Mouse (Mus musculus) erythroblast, embryonic 14.5 days (primary cell): Measurements from ENCODE around the gene Map3k3. TPM values are rescaled to one million over a fixed set of nuclear protein-coding genes. Genes with fewer than 3 reads are reported as not detected.

Experiments
- H3K27me3 ChIP-seq: 2 replicates; pipeline ENCODE4 v1.6.1; 2012; ENCODE audit warnings: inconsistent platforms; ENCODE audit not compliant: control insufficient read depth
- H3K36me3 ChIP-seq: 2 replicates; pipeline ENCODE4 v1.6.1; 2012; ENCODE audit warnings: mild to moderate bottlenecking, inconsistent platforms; ENCODE audit not compliant: control insufficient read depth
- H3K4me1 ChIP-seq: 2 replicates; pipeline ENCODE4 v1.6.1; 2012; ENCODE audit warnings: inconsistent platforms; ENCODE audit not compliant: control insufficient read depth
- H3K4me3 ChIP-seq: replicated peaks from 2 replicates; pipeline ENCODE3; 2012; ENCODE audit warnings: moderate library complexity, mild to moderate bottlenecking, inconsistent platforms
- H3K9me3 ChIP-seq: 2 replicates; pipeline ENCODE4 v1.6.1; 2012; ENCODE audit warnings: low read length, inconsistent platforms, mixed read lengths; ENCODE audit not compliant: control insufficient read depth
- GATA1 ChIP-seq: IDR thresholded peaks from 2 replicates; pipeline ENCODE4 v1.6.1; 2012; ENCODE audit warnings: low read length, inconsistent platforms, mixed read lengths
- TAL1 ChIP-seq: IDR thresholded peaks from 3 replicates; pipeline ENCODE4 v1.6.1; 2012; ENCODE audit warnings: low read length, inconsistent platforms, mixed read lengths
- polyA plus RNA-seq: library from polyadenylated mRNA; stranded (reverse); fragments of >175 nt; gene quantifications from 2 replicates; pipeline ENCODE4 v1.2.3, GENCODE M21; 2012

Gene Map3k3
- polyA plus RNA-seq, result 0.05 and 0.07 TPM in 2 replicates

GRCm38 (mm10) chr11:106083708-106084701 lies at the start of gene Map3k3:
Gene Map3k3 (plus strand): TSS chr11:106084613.
- no peaks in the 10 kb centered on the region for H3K9me3 ChIP-seq
- TF ChIP-seq GATA1 (no peak), TAL1 (no peak)
- no peaks in the 10 kb centered on the region for H3K36me3 ChIP-seq
- H3K4me3 ChIP-seq, result peak within 1 kb of the TSS; percentile 81
- peaks cover 45% of the 10 kb centered on the region for H3K27me3 ChIP-seq
- H3K4me1 ChIP-seq, result peaks cover 23% of the 10 kb centered on the region

- H3K27me3 ChIP-seq, result no peaks in the 10 kb centered on the region
- H3K4me3 ChIP-seq, result no peak overlapping the region
- H3K36me3 ChIP-seq, result peaks cover 13% of the 10 kb centered on the region
- no peak for TF ChIP-seq TAL1
- TF ChIP-seq GATA1, result no peak
- no peaks in the 10 kb centered on the region for H3K9me3 ChIP-seq
- H3K4me1 ChIP-seq, result peaks cover 27% of the 10 kb centered on the region
Observed at GRCm38 (mm10) chr11:106034986-106035385, 49.4 kb upstream of the Map3k3 start.

- Histone ChIP-seq H3K4me3 (peak within 1 kb of the TSS; percentile 87), H3K9me3 (no peaks in the 10 kb centered on the region), H3K4me1 (peaks cover 29% of the 10 kb centered on the region), H3K27me3 (no peaks in the 10 kb centered on the region), H3K36me3 (peaks cover 15% of the 10 kb centered on the region)
- TF ChIP-seq TAL1, result no peak
- no peak for TF ChIP-seq GATA1
Observed at GRCm38 (mm10) chr11:106036548-106037417, 47.6 kb upstream of the Map3k3 start, which contains the start of gene Dcaf7. Gene Dcaf7 (plus strand): TSS chr11:106036872.

GRCm38 (mm10) chr11:106037418-106037751 lies 47.0 kb upstream of the Map3k3 start:
- Histone ChIP-seq H3K4me1 (peaks cover 29% of the 10 kb centered on the region), H3K9me3 (no peaks in the 10 kb centered on the region), H3K27me3 (no peaks in the 10 kb centered on the region), H3K4me3 (peak overlapping the region; percentile 87), H3K36me3 (peaks cover 15% of the 10 kb centered on the region)
- no peak for TF ChIP-seq TAL1
- TF ChIP-seq GATA1, result no peak

- no peaks in the 10 kb centered on the region for H3K9me3 ChIP-seq
- no peak overlapping the region for H3K4me3 ChIP-seq
- TF ChIP-seq GATA1 (no peak), TAL1 (no peak)
- no peaks in the 10 kb centered on the region for H3K27me3 ChIP-seq
- H3K4me1 ChIP-seq, result peaks cover 21% of the 10 kb centered on the region
- H3K36me3 ChIP-seq, result peaks cover 44% of the 10 kb centered on the region
Observed at GRCm38 (mm10) chr11:106044349-106044748, 40.1 kb upstream of the Map3k3 start.

- Histone ChIP-seq H3K27me3 (no peaks in the 10 kb centered on the region), H3K36me3 (peaks cover 48% of the 10 kb centered on the region), H3K9me3 (no peaks in the 10 kb centered on the region), H3K4me1 (peaks cover 21% of the 10 kb centered on the region), H3K4me3 (no peak overlapping the region)
- TF ChIP-seq GATA1, result no peak
- TF ChIP-seq TAL1, result no peak
Observed at GRCm38 (mm10) chr11:106045256-106045655, 39.2 kb upstream of the Map3k3 start.

GRCm38 (mm10) chr11:106045780-106046179 lies 38.6 kb upstream of the Map3k3 start:
- no peak overlapping the region for H3K4me3 ChIP-seq
- H3K4me1 ChIP-seq, result peaks cover 19% of the 10 kb centered on the region
- H3K9me3 ChIP-seq, result no peaks in the 10 kb centered on the region
- no peak for TF ChIP-seq GATA1
- TF ChIP-seq TAL1, result no peak
- no peaks in the 10 kb centered on the region for H3K27me3 ChIP-seq
- H3K36me3 ChIP-seq, result peaks cover 51% of the 10 kb centered on the region

- H3K36me3 ChIP-seq, result peaks cover 59% of the 10 kb centered on the region
Observed at GRCm38 (mm10) chr11:106046584-106046983, 37.8 kb upstream of the Map3k3 start.

GRCm38 (mm10) chr11:106053921-106054320 lies 30.5 kb upstream of the Map3k3 start:
- H3K4me1 ChIP-seq, result peaks cover 49% of the 10 kb centered on the region
- no peaks in the 10 kb centered on the region for H3K27me3 ChIP-seq
- TF ChIP-seq GATA1 (no peak), TAL1 (no peak)
- H3K9me3 ChIP-seq, result no peaks in the 10 kb centered on the region
- no peak overlapping the region for H3K4me3 ChIP-seq
- H3K36me3 ChIP-seq, result peaks cover 95% of the 10 kb centered on the region

More at GRCm38 (mm10) chr11:106046584-106046983, 37.8 kb upstream of the Map3k3 start:
- Histone ChIP-seq H3K9me3 (no peaks in the 10 kb centered on the region), H3K4me3 (no peak overlapping the region), H3K4me1 (peaks cover 19% of the 10 kb centered on the region), H3K27me3 (no peaks in the 10 kb centered on the region)
- no peak for TF ChIP-seq TAL1
- TF ChIP-seq GATA1, result no peak
